Mouse (Mus musculus) mammary gland, adult 2 months (tissue): ENCODE data around the gene Gm45337. TPM values are rescaled to one million over a fixed set of nuclear protein-coding genes. Genes with fewer than 3 reads are reported as not detected.

ENCODE experiments used
- polyA plus RNA-seq: library from polyadenylated mRNA; depleted of rRNA; stranded (reverse); fragments of >200 nt; gene quantifications from 2 replicates; pipeline ENCODE4 v1.2.3, GENCODE M21; 2012; ENCODE audit warnings: low replicate concordance; rRNA removed

Gm45337 gene
- not detected in 2 replicates for polyA plus RNA-seq

DNA sequence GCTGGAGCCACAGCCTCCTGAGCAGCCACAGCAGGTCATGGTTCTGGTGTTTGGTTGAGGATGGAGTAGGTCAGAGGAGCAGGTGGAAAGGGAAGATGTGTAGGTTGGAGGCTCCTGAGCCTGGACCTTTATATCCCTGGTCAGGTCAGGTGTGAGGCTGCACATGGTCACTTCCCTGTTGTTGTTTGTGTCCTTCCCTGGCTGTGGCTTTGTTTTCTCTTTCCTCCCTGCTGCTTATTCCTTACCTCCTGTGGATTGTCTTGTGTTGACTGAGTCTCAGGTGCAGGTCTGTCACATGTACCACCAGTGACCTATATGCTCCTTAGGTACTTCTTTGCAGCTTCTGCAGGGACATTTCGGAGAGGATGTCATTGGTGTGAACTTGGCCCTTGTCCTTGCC lies at the start of gene Gm45337:
TSS of gene Gm45337 (minus strand) at position 101 of the 400 bp plus-strand sequence.

DNA sequence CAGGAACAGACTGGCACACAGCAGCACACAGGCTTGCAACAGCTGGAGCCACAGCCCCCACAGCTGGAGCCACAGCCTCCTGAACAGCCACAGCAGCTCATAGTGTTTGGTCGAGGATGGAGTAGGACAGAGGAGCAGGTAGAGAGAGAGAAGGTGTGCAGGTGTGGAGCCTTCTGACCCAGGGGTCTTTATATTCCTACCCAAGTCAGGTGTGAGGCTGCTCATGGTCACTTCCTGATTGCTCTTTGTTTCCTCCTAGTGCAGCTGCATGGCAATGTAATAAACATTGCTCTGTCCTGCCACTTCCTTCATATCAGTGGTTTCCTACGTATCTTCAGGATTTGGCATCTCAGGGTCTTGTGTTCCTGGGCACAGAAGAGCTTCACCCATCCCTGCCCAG lies 45.9 kb upstream of the Gm45337 start, which contains the start of gene Gm10153:
TSS of gene Gm10153 (minus strand) at position 101 of the 400 bp plus-strand sequence.

DNA sequence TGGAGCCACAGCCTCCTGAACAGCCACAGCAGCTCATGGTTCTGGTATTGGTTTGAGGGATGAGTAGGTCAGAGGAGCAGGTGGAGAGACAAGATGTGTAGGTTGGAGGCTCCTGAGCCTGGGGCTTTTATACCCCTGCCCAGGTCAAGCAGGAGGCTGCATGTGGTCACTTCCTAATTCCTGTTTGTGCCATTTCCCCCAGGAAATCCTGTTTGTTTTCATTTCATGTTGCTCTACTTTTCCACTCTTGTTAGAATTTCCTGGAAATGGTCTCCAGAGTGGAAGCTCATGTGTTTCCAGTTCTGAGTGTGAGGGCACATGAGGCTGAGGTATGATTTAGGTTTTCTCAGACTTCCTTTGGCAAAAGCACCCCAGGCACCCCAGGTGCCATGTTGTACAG lies 31.5 kb upstream of the Gm45337 start, which contains the start of gene Krtap5-2:
TSS of gene Krtap5-2 (minus strand) at position 101 of the 400 bp plus-strand sequence.

DNA sequence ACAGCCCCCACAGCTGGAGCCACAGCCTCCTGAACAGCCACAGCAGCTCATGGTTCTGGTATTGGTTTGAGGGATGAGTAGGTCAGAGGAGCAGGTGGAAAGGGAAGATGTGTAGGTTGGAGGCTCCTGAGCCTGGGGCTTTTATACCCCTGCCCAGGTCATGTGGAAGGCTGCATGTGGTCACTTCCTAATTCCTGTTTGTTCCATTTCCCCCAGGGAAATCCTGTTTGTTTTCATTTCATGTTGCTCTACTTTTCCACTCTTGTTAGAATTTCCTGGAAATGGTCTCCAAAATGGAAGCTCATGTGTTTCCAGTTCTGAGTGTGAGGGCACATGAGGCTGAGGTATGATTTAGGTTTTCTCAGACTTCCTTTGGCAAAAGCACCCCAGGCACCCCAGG lies 21.2 kb upstream of the Gm45337 start, which contains the start of gene Gm4553:
TSS of gene Gm4553 (minus strand) at position 101 of the 400 bp plus-strand sequence.

DNA sequence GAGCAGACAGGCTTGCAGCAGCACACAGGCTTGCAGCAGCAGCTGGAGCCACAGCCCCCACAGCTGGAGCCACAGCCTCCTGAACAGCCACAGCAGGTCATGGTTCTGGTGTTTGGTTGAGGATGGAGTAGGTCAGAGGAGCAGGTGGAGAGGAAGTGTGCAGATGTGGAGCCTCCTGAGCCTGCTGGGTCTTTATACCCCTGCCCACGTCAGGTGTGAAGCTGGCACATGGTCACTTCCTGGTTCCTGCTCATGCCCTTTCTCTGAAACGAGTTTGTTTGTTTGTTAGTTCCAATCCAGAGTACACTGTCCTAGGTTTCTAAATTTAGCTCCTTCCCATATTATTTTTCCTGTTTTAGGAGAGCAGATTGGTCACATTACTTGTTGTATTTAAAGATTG lies 12.6 kb upstream of the Gm45337 start, which contains the start of gene Gm29735:
TSS of gene Gm29735 (minus strand) at position 101 of the 400 bp plus-strand sequence.

DNA sequence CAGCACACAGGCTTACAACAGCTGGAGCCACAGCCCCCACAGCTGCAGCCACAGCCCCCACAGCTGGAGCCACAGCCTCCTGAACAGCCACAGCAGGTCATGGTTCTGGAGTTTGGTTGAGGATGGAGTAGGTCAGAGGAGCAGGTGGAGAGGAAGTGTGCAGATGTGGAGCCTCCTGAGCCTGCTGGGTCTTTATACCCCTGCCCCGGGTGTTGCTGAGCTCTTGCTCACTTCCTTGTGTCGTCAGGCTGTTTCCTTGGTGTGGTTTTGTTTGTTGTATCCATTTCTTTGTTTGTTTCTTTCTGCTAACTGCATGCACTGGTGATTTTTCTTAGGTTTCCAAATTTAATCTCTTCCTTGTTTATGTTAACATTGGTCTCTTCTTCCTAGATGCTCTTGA lies 8.5 kb downstream of the Gm45337 start, which contains the start of gene Gm39115:
TSS of gene Gm39115 (minus strand) at position 101 of the 400 bp plus-strand sequence.

DNA sequence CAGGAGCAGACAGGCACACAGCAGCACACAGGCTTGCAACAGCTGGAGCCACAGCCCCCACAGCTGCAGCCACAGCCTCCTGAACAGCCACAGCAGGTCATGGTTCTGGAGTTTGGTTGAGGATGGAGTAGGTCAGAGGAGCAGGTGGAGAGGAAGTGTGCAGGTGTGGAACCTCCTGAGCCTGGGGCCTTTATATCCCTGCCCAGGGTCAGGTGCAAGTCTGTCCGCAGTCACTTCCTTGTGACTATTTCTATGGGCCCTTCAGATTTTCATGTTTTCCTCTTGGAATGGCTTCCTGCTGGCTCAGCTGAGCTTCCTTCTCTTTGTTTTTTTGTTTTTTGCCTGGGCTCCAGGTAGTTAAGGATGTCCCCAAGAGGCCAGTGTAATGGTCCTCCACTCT lies 23.8 kb downstream of the Gm45337 start, which contains the start of gene Gm45618:
TSS of gene Gm45618 (minus strand) at position 101 of the 400 bp plus-strand sequence.

DNA sequence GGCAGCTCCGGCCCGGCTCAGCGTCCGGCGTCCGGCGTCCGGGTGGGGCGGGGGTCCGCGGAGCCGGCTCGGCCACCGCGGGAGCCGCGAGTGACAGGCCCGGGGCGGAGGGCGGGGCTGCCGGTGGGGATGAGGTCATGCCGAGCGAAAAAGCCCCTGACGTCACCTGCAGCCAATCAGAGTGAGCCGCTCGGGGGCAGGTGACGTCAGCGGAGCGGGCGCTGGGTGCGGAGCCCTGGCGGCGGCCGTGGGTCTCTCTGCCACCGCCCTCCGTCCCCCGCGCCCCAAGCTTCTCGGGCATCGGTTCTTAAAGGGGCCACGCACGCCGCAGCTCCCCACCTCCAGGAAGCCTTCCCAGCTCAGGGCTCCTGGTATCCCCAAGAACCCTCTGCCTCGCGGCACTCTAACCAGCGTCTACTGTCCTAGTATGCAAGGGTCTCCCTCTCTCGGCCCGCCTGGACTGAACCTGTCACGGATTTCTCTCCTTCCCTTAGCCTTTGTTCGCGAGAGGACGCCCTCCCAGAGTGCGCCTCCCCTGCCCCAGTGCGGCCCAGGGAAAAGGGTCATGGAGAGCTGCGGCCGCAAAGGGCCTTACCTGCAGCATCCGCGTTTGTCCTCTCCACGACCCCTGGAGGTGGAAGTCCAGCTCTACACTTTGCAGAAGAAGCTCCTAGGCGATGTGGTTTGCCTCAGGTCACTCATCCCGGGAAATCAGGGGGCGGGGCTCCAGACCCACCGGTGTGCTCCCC lies 49.0 kb downstream of the Gm45337 start, which contains the start of gene Dusp8:
TSS of gene Dusp8 (minus strand) at position 661 of the 749 bp plus-strand sequence.

Other genes starting within 250 kb of the Gm45337 start
- 59.3 and 85.8 TPM in 2 replicates for gene Tollip, start 226.1 kb downstream of the Gm45337 start, polyA plus RNA-seq
- gene Brsk2, start 194.9 kb downstream of the Gm45337 start, polyA plus RNA-seq, result 0.13 and 0.22 TPM in 2 replicates
- 34.6 and 50.5 TPM in 2 replicates for gene Mob2, start 83.5 kb downstream of the Gm45337 start, polyA plus RNA-seq
- gene Dusp8, start 48.8 kb downstream of the Gm45337 start, polyA plus RNA-seq, result 5.9 and 13.7 TPM in 2 replicates
- gene Gm45618, start 23.9 kb downstream of the Gm45337 start, polyA plus RNA-seq, result not detected in 2 replicates
- not detected in 2 replicates for gene Gm39115, start 8.6 kb downstream of the Gm45337 start, polyA plus RNA-seq
- gene Gm29735, start 12.5 kb upstream of the Gm45337 start, polyA plus RNA-seq, result not detected in 2 replicates
- not detected in 2 replicates for gene Gm4553, start 21.1 kb upstream of the Gm45337 start, polyA plus RNA-seq
- gene Krtap5-2, start 31.4 kb upstream of the Gm45337 start, polyA plus RNA-seq, result not detected in 2 replicates
- not detected in 2 replicates for gene Gm10153, start 45.8 kb upstream of the Gm45337 start, polyA plus RNA-seq
- gene Krtap5-3, start 56.8 kb upstream of the Gm45337 start, polyA plus RNA-seq, result not detected in 2 replicates
- gene Gm7579, start 67.3 kb upstream of the Gm45337 start, polyA plus RNA-seq, result not detected in 2 replicates
- not detected in 2 replicates for gene Krtap5-5, start 85.4 kb upstream of the Gm45337 start, polyA plus RNA-seq
- not detected in 2 replicates for gene Gm40460, start 96.5 kb upstream of the Gm45337 start, polyA plus RNA-seq
- not detected in 2 replicates for gene Gm2431, start 113.7 kb upstream of the Gm45337 start, polyA plus RNA-seq
- not detected in 2 replicates for gene Gm4559, start 129.8 kb upstream of the Gm45337 start, polyA plus RNA-seq
- not detected in 2 replicates for gene Krtap5-1, start 152.5 kb upstream of the Gm45337 start, polyA plus RNA-seq
- gene Krtap5-4, start 158.9 kb upstream of the Gm45337 start, polyA plus RNA-seq, result not detected in 2 replicates
- 13.7 and 26.3 TPM in 2 replicates for gene Ifitm10, start 229.1 kb upstream of the Gm45337 start, polyA plus RNA-seq
- gene Gm49369, start 238.1 kb upstream of the Gm45337 start, polyA plus RNA-seq, result 0.76 TPM in 1 of 2 replicates, not detected in the other
- 1,489 and 1,921 TPM in 2 replicates for gene Ctsd, start 243.4 kb upstream of the Gm45337 start, polyA plus RNA-seq